Mouse (Mus musculus) lung, adult 10 weeks (tissue): Measurements from ENCODE around the gene Aspn. TPM values are rescaled to one million over a fixed set of nuclear protein-coding genes. Genes with fewer than 3 reads are reported as not detected.

Experiments used
- polyA plus RNA-seq: library from polyadenylated mRNA; stranded (reverse); fragments of 350-450 nt; fragmentation: Illumina TruSeq; extraction: RNeasy Lipid Tissue Mini Kit (QIAGEN cat#74804); gene quantifications from one replicate; pipeline ENCODE4 v1.2.3, GENCODE M21; 2014; ENCODE audit warnings: low read depth, low replicate concordance; ENCODE audit not compliant: insufficient read depth

Gene Aspn
- 13.5 TPM for polyA plus RNA-seq

GRCm38 (mm10) chr13:49544279-49544678 lies at the start of gene Aspn:
Aspn (plus strand) TSS chr13:49544443.

GRCm38 (mm10) chr13:49504510-49504909 lies 39.7 kb upstream of the Aspn start, which contains the start of gene Ecm2:
Ecm2 (plus strand) TSS chr13:49504810.

DNA sequence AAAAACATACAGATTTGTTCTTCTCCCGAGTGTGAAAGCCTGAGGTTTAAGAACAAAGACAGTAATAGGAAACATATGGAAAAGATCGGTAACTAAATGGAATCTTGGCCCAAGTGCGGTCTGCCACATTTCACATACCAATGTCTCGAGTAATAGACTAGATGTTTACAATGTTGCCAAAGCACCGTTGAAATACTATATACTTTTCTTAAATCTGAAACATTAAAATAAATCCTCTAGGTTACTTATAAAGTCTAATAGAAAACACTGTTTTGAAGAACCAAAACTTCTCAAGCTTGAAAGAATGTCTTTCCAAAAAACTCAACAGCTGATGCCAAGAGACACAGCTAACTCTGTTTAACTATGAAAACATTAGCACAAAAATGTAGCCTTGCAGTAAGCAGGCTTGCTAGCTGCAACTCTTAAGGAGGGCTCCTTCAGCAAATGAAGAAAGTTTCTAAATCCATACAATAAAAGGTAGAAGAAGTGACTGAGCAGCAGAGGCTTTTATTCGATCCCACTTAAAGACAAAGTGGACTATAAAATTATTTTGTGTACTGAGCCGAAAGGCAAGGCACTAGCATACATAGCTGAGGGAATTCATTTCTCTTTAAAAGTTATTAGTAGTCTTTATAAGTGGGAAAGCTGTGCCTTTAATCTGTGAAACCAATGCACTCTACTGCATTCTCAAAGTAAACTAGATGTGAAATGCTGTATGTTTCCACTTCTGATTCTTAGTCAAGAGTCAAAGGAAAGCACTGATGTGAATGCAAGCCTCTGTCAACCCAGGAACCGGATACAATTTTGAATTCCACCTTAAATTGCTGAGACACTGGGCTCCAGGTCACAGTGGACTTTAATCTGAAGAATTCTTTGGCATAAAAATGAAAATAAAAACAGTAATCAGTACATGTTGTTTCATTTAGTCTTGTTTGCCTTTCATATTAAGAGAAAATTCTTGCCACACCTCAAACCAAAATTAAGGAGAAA lies 37.6 kb downstream of the Aspn start, which contains the start of gene Omd:
TSS of gene Omd (plus strand) at position 922 of the 990 bp plus-strand sequence.

DNA sequence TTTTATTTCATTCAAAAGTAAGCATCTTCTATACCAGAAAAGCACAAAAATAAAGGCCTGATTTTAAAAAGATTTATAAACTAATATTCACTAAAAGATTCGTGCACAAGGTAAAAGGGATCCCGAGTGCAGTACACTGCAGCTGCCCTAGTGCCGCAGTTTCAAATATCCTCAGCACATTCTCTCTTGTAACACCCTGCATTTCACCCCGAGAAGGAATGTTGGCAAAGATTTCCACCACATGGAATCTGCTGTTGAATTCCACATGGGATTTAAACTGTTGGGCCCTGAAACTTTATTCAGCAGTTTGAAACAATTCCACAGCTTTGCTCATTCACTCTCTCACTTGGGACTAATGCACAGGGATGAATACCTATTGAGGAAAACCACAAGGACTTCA lies 63.5 kb downstream of the Aspn start, which contains the start of gene Ogn:
TSS of gene Ogn (plus strand) at position 333 of the 400 bp plus-strand sequence.

Other genes starting within 250 kb of the Aspn start
- 3.0 TPM for gene Fgd3, start 224.1 kb upstream of the Aspn start, polyA plus RNA-seq
- 28.4 TPM for gene Bicd2, start 202.9 kb upstream of the Aspn start, polyA plus RNA-seq
- gene Ippk, start 123.2 kb upstream of the Aspn start, polyA plus RNA-seq = 8.8 TPM
- gene Tes3-ps, start 51.1 kb upstream of the Aspn start, polyA plus RNA-seq = not detected
- gene Ecm2, start 39.6 kb upstream of the Aspn start, polyA plus RNA-seq = 10.1 TPM
- 2.6 TPM for gene Omd, start 38.0 kb downstream of the Aspn start, polyA plus RNA-seq
- 173 TPM for gene Ogn, start 63.6 kb downstream of the Aspn start, polyA plus RNA-seq
- gene Cenpp, start 108.3 kb downstream of the Aspn start, polyA plus RNA-seq = 0.85 TPM
- 5.1 TPM for gene Nol8, start 108.6 kb downstream of the Aspn start, polyA plus RNA-seq
- 8.7 TPM for gene Iars, start 137.7 kb downstream of the Aspn start, polyA plus RNA-seq